Mouse (Mus musculus) small intestine, adult 10 weeks (tissue): ENCODE measurements around the gene 3100002H09Rik. TPM values are rescaled to one million over a fixed set of nuclear protein-coding genes. Genes with fewer than 3 reads are reported as not detected.

Experiments used
- polyA plus RNA-seq: library from polyadenylated mRNA; stranded (reverse); fragments of 350-450 nt; fragmentation: Illumina TruSeq; extraction: RNeasy Lipid Tissue Mini Kit (QIAGEN cat#74804); gene quantifications from one replicate; pipeline ENCODE4 v1.2.3, GENCODE M21; 2014; ENCODE audit warnings: low replicate concordance

The 3100002H09Rik gene
- not detected for polyA plus RNA-seq

GRCm38 (mm10) chr4:124610703-124611102 is at the start of gene 3100002H09Rik:
TSS of gene 3100002H09Rik (minus strand) at chr4:124610803.

GRCm38 (mm10) chr4:124656518-124656853 is 45.9 kb upstream of the 3100002H09Rik start, which contains the start of gene Pou3f1:
TSS of gene Pou3f1 (plus strand) at chr4:124656807.

Other genes with a start within 250 kb of the 3100002H09Rik start
- not detected for gene Pou3f1, start 46.0 kb upstream of the 3100002H09Rik start, polyA plus RNA-seq
- 39.3 TPM for gene Utp11, start 82.8 kb upstream of the 3100002H09Rik start, polyA plus RNA-seq
- gene Fhl3, start 89.9 kb upstream of the 3100002H09Rik start, polyA plus RNA-seq, result not detected
- 25.0 TPM for gene Sf3a3, start 104.0 kb upstream of the 3100002H09Rik start, polyA plus RNA-seq
- 33.3 TPM for gene Inpp5b, start 131.0 kb upstream of the 3100002H09Rik start, polyA plus RNA-seq
- 16.4 TPM for gene Mtf1, start 191.3 kb upstream of the 3100002H09Rik start, polyA plus RNA-seq
- gene Yrdc, start 239.9 kb upstream of the 3100002H09Rik start, polyA plus RNA-seq, result 18.4 TPM
- gene 1110065P20Rik, start 240.4 kb upstream of the 3100002H09Rik start, polyA plus RNA-seq, result 0.71 TPM